Mouse (Mus musculus): ENCODE measurements around the gene Bet1l. TPM values are rescaled to one million over a fixed set of nuclear protein-coding genes. Genes with fewer than 3 reads are reported as not detected.
A peak's percentile ranks its signal among the peaks of the same experiment; 100 is the strongest.

Gene Bet1l
- polyA plus RNA-seq, 1 experiment, result 3.2 TPM

GRCm38 (mm10) chr7:140877364-140877763 lies 20.0 kb upstream of the Bet1l start:
- TF ChIP-seq GATA1 (IDR thresholded peaks at IDR 0.05; ENCODE audit: low read length), result no peak

DNA sequence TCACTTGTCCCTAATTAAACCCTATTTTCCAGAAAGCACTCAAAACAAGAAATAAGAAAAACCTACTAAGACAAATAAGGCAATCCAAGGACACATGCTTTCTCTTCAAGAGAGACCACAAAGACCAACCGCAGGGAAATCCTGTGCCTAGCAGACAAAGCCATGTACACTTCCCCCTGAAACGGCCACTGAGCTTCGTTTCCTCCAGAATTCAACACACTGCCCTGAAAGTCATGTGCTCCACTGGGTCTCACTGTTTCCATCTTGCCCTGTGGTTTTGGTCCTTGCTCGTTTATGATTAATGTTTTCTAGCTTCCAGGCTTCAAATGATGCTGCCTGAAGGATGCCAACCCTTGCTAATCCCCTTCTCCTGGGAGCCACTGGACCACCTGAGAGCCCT lies 16.8 kb upstream of the Bet1l start:
- no peak for TF ChIP-seq GATA1 (IDR thresholded peaks at IDR 0.05; ENCODE audit: low read length)

GRCm38 (mm10) chr7:140864761-140865160 lies 7.4 kb upstream of the Bet1l start:
- TF ChIP-seq GATA1 (IDR thresholded peaks at IDR 0.05; ENCODE audit: low read length), result no peak

DNA sequence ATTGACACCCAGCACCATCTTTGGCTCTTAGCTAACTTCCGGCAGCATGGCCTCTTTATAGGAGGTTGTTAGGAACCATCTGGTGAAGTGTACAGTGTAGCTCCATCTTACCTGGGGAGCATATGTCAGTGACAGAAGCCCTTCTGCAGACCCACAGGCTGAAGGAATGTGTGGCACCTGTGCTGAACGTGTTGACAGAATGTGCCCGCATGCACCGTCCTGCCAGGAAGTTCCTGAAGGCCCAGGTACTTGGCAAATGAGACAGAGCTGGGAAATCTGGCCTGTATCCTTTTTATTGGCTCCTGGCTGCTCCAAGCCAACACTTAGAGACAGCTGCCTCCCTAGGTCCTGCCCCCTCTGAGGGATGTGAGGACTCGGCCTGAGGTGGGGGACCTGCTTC lies 3.4 kb upstream of the Bet1l start:
- no peak for TF ChIP-seq GATA1 (IDR thresholded peaks at IDR 0.05; ENCODE audit: low read length)

- TF ChIP-seq GATA1 (IDR thresholded peaks at IDR 0.05; ENCODE audit: low read length), result no peak
Measured at GRCm38 (mm10) chr7:140859997-140860396, 2.6 kb upstream of the Bet1l start.

- no peak for TF ChIP-seq GATA1 (IDR thresholded peaks at IDR 0.05; ENCODE audit: low read length)
Measured at GRCm38 (mm10) chr7:140858746-140859145, 1.4 kb upstream of the Bet1l start.

- no peak for TF ChIP-seq GATA1 (IDR thresholded peaks at IDR 0.05; ENCODE audit: low read length)
Measured at GRCm38 (mm10) chr7:140856785-140857549, 410 bp downstream of the Bet1l start, which contains the start of gene Ric8a. TSS of gene Ric8a (plus strand) at chr7:140856957.

DNA sequence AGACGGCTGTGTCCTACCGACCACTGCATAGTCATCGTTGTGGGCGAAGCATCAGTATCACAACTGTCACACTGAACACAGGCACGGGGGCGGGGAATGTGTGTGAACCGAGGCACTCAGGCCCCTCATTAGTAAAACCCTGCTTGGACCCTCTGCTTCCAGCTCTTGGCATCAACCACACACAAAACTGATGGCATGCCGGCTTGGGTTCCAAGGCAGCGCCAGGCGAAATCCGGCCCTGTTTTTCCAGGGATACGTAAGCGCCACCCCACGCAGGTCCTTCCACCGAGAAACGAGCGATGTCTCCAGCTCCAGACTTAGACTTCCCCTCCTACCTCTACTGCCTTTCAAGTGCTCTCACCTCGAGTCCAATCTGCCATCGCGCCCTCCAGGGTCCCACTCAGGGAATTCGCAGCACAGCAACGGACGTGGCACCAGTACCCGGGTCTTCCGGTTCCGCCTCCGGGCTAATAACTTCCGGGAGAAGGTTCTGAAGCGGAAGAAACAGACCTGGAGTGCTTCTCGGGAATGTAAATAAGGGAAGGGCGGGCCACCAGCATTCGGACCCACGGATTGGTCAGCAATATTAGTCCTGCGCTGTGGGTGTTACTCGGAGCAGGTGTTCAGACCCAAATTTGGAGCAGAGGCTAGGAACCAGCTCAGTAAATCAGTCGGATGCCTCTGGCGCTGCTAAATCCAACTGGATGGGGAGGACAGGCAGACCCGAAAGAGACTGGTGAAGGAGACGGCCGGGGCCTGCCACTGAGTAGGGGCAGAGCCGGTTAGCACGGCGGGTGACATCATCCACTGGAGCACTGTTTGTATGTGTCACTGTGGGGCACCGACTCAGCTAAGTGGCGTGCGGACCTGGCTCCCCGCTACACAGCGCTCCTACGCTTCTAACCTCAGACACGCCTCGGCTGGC lies 1.3 kb downstream of the Bet1l start, which contains the start of gene Gm45785:
TSS of gene Gm45785 (minus strand) at position 472 of the 925 bp plus-strand sequence.
- TF ChIP-seq GATA1 (IDR thresholded peaks at IDR 0.05; ENCODE audit: low read length), result no peak

DNA sequence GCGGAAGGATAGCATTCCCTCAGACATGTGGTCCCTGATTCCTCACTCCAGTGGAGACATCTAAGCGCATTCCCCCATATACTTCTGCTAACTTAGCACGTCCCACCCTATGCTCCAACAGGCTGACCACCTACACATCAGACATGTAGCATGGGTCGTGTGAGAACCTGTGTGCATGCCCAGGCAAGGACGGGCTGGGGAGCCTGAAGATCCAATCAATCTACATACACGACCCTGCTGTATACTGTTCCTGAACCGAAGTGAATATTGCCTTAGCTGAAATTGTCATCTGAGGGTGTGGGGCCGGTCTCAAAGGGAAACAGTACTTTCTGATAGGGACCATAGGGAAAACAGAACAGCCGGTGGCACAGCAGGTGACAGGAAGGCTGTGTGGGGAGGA lies 2.2 kb downstream of the Bet1l start:
- no peak for TF ChIP-seq GATA1 (IDR thresholded peaks at IDR 0.05; ENCODE audit: low read length)

- no peak for TF ChIP-seq GATA1 (IDR thresholded peaks at IDR 0.05; ENCODE audit: low read length)
Measured at GRCm38 (mm10) chr7:140854483-140854882, 2.9 kb downstream of the Bet1l start.

DNA sequence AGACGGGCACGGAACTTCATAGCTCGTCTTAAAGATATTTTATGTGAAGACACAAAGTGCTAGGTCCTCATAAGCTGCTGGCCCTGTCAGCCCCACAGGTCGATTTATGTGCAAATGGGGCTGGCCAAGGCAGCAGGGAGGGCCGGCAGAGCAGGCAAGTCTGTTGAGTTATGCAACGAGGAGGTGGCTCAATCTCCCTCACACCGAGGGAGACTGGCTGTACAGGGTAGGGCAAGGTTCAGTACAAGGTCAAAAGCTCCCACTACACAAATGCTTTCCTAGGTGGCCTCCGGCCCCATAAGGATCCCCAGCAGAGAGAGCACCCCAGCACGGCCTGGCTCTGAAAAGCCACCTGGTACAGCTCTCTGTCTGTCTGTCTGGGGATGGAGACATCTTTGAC lies 4.0 kb downstream of the Bet1l start:
- no peak for TF ChIP-seq GATA1 (IDR thresholded peaks at IDR 0.05; ENCODE audit: low read length)

- no peak for TF ChIP-seq GATA1 (IDR thresholded peaks at IDR 0.05; ENCODE audit: low read length)
Measured at GRCm38 (mm10) chr7:140851916-140852315, 5.5 kb downstream of the Bet1l start.

DNA sequence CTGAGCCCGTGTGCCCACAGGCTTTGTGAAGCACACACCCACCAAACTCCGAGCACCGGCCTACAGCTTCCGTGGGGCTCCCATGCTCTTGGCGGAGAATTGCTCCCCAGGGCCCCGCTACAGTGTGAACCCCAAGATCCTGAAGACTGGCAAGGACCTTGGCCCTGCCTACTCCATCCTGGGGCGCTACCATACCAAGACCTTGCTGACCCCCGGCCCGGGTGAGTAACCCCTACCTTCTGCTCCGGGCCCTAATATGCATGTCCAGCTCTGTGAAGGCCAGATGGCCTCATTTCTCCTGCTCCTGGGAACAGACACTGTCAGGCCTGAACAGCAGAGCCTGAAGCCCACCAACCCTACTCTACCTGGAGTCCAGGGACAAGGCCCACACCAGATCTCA lies 8.8 kb downstream of the Bet1l start:
- TF ChIP-seq GATA1 (IDR thresholded peaks at IDR 0.05; ENCODE audit: low read length), result no peak

- no peak for TF ChIP-seq GATA1 (IDR thresholded peaks at IDR 0.05; ENCODE audit: low read length)
Measured at GRCm38 (mm10) chr7:140847755-140848580, 9.4 kb downstream of the Bet1l start, which contains the start of gene Odf3. TSS of gene Odf3 (plus strand) at chr7:140847805.

DNA sequence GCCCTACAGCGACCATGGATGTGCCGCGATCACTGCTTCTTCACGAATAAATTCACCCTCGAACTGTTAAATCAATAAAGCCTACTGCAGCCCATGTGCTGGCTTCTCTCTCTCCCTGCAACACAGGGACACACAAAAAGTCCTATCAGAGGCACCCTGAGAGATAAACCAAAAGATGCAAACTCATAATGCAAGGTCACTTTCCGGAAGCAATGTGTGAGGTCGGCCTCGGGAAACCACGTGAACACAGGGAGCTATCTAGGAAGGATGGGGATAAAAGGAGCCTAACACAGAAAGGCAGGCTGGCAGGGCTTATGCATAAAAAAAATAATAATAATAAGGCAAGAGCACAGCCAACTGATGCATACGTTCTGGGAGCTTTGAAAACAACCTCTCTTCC lies 10.7 kb downstream of the Bet1l start:
- TF ChIP-seq GATA1 (IDR thresholded peaks at IDR 0.05; ENCODE audit: low read length), result peak; percentile 41
